Mouse (Mus musculus): ENCODE measurements around the gene Shox2.

- TF ChIP-seq CTCF (IDR thresholded peaks at IDR 0.05; ENCODE audit: control insufficient read depth, insufficient read depth, low read length) (no peak), POLR2A (IDR thresholded peaks at IDR 0.05; ENCODE audit: borderline replicate concordance, control insufficient read depth, low read depth, low read length) (no peak)
These were observed 16.7 kb downstream of the Shox2 start for GRCm38 (mm10) chr3:66964884-66965283.
